Mouse (Mus musculus): ENCODE measurements at regions not wholly inside any gene's neighbourhood (a gene's known extent, or its start where the extent isn't known, plus 50 kb on each side); places are given as distances from the start of the nearest gene placed in this dataset.

- DNase-seq (ENCODE audit: low read depth, low spot score) = no peak
Observed at GRCm38 (mm10) chr15:96944741-96945140, 111.0 kb downstream of the Slc38a4 start.

DNA sequence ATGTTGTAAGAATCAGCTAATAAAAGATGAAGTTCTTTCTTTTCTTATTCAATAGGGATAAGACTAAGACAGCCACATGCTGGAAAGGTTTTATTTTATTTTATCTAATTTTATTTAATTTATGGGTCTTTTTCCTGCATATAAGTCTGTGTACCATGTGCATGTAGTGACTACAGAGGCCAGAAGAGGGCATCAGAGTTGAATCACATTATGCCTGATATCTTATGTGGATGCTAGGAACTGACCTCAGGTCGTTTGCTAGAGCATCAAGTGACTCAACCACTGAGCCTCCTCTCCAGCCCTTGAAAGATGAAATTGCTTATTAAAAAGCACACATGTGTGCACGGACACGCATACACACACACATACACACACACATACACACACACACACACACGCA lies 113.1 kb downstream of the Slc38a4 start:
- DNase-seq (ENCODE audit: low read depth, low spot score) = no peak

GRCm38 (mm10) chr15:96938406-96938805 lies 117.3 kb downstream of the Slc38a4 start:
- DNase-seq (ENCODE audit: low read depth, low spot score) = no peak

DNA sequence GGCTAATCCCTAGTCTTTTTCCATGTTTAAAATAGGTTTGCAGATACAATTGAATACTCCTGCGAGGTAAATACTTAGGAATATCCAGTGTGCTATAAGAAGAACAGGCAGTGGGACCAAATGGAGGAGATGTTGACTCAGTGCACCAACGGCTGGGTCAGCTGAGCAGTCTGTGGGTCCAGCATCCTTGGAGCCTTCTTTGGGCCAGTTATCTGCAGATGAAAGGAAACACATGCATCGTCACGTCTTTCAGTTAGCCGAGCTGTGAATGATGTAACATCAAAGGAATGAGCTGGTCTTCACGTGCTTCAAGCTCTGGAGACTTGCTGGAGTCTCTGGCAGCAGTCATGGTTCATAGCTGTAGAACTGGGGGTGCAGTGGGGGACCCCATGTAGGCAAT lies 118.1 kb downstream of the Slc38a4 start:
- no peak for DNase-seq (ENCODE audit: low read depth, low spot score)

- DNase-seq (ENCODE audit: low read depth, low spot score) = peak; percentile 95
Observed at GRCm38 (mm10) chr15:96936705-96937346, 118.9 kb downstream of the Slc38a4 start.

- DNase-seq (ENCODE audit: low read depth, low spot score) = no peak
Observed at GRCm38 (mm10) chr15:96936216-96936615, 119.5 kb downstream of the Slc38a4 start.

GRCm38 (mm10) chr15:96933451-96933850 lies 122.3 kb downstream of the Slc38a4 start:
- peak; percentile 83 for DNase-seq (ENCODE audit: low read depth, low spot score)

- no peak for DNase-seq (ENCODE audit: low read depth, low spot score)
Observed at GRCm38 (mm10) chr15:96930531-96930930, 125.2 kb downstream of the Slc38a4 start.

- DNase-seq (ENCODE audit: low read depth, low spot score) = no peak
Observed at GRCm38 (mm10) chr15:96929788-96930187, 126.0 kb downstream of the Slc38a4 start.

- no peak for DNase-seq (ENCODE audit: low read depth, low spot score)
Observed at GRCm38 (mm10) chr15:96928692-96929091, 127.1 kb downstream of the Slc38a4 start.

DNA sequence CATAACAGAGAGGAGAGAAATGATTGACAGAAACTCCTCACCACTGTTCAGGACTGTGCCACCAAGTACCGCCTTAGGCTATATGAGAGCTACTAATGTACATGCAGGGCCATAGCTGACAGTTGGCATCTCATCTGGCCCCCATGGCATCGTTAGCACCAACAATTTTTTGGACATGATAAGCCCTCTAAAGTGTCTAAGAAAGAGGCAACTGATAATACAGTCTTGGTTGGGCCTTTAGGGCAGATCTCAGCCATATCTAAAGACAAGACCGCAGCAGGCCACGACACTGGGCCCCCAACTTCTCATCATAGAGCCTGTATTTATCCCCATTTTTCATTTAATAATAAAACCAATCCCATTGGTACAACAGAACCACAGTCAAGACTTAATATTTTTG lies 128.1 kb downstream of the Slc38a4 start:
- no peak for DNase-seq (ENCODE audit: low read depth, low spot score)

DNA sequence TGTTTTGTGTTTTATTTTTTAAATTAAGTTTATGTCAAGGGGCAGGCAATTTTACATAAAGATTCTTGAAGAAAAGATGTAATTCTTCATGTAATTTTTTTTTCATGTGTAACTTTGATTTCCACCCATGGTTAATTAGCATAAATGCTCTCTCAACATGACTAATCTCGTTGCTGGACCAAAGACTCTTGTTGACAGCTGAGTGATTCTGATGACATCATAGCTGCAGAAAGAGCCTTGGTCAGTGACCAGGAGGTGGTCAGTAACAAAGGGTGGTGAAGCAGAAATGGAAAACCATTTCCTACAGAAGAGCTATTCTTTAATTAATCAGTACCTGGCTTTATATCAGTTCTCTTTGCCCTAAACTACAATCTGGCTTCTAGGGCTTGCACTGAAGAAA lies 129.1 kb downstream of the Slc38a4 start:
- no peak for DNase-seq (ENCODE audit: low read depth, low spot score)

- no peak for DNase-seq (ENCODE audit: low read depth, low spot score)
Observed at GRCm38 (mm10) chr15:96916586-96916985, 139.2 kb downstream of the Slc38a4 start.

DNA sequence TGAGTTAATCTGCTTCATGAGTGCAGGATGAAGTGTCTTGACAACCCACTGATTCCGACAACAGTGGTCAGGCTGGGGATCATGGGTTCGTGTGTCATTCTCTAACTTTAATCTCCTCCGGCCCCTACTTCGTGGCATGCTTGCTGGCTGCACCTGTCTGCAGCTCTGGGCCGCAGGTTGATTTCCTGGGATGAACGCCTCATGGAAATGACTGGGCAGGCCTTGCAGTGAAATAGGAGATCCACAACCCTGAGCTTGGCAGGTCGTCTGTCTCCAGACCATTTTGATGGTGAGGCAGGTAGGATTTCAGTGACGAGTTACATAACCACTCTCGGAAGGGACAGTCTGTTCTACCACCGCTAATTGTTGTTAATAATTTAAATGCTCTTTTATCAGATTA lies 140.2 kb downstream of the Slc38a4 start:
- no peak for DNase-seq (ENCODE audit: low read depth, low spot score)

GRCm38 (mm10) chr15:96914988-96915387 lies 140.8 kb downstream of the Slc38a4 start:
- no peak for DNase-seq (ENCODE audit: low read depth, low spot score)

DNA sequence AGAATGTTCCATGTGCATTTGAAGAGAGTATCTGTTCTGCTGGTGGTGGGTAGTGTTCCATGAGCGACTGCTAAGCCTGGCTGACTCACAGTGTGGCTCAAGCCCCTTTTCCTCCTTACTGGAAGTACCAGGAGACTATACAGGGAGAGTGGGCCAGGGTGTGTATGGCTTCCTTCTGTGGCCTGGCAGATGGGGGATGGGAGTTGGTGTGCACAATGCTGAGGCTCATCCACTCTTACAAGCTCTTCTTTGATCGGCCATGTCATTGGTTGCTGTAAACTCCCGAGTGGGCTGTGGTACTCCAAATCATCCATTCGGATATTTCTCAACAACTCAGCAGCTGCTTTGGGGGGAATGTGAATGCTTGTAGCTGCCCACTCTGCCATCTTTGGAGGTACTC lies 150.2 kb downstream of the Slc38a4 start:
- no peak for DNase-seq (ENCODE audit: low read depth, low spot score)

GRCm38 (mm10) chr15:96903461-96903860 lies 152.3 kb downstream of the Slc38a4 start:
- DNase-seq (ENCODE audit: low read depth, low spot score) = no peak

DNA sequence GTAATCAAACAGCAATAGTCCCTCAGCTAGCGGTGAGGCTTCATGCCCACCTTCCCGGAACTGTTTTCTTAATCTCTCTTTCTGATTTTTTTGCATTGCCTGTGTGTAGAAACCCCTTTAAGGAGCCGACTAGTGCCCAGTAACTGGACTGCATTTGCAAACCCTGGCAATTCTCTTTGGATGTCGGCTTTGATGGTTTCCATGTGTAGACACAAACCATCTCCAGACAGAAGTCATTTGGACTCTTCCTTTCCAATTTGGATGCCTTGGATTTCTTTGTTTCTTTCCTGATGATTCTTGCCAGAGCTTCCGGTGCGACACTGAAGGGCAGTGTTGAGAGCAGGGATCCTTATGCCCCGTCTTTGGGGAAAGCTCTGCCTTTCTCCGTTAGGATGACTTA lies 153.0 kb downstream of the Slc38a4 start:
- no peak for DNase-seq (ENCODE audit: low read depth, low spot score)

- no peak for DNase-seq (ENCODE audit: low read depth, low spot score)
Observed at GRCm38 (mm10) chr15:96901616-96902015, 154.1 kb downstream of the Slc38a4 start.

GRCm38 (mm10) chr15:96898285-96898684 lies 157.5 kb downstream of the Slc38a4 start:
- no peak for DNase-seq (ENCODE audit: low read depth, low spot score)

- no peak for DNase-seq (ENCODE audit: low read depth, low spot score)
Observed at GRCm38 (mm10) chr15:96884901-96885300, 170.9 kb downstream of the Slc38a4 start.

GRCm38 (mm10) chr15:96883754-96884153 lies 172.0 kb downstream of the Slc38a4 start:
- DNase-seq (ENCODE audit: low read depth, low spot score) = no peak

DNA sequence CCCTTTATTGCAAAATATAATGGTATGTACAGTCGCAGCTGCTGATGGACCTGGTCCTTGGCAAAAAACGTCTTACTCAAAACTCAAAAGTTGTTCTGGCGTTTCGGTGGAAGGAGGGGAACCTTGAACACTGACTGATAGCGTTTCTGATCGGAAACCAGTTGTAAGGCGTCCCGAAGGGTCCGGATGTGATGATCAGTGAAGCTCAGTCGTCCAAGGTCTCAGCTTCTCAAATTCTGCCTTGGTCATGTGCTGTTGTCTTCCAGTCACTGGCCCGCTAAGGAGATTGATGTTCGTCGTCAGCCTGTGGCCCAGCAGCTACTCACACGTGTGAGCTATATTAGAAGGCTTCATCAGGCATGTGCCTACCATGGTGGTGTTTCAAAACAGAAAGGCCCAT lies 173.5 kb downstream of the Slc38a4 start:
- DNase-seq (ENCODE audit: low read depth, low spot score) = no peak

GRCm38 (mm10) chr15:96881519-96882170 lies 174.1 kb downstream of the Slc38a4 start:
- no peak for DNase-seq (ENCODE audit: low read depth, low spot score)
